Mouse (Mus musculus) embryonic fibroblast, embryonic 13.5 days (primary cell): ENCODE measurements around the gene Prep. TPM values are rescaled to one million over a fixed set of nuclear protein-coding genes. Genes with fewer than 3 reads are reported as not detected.
A peak's percentile ranks its signal among the peaks of the same experiment; 100 is the strongest.

Experiments
- H3K27ac ChIP-seq: 2 replicates; pipeline ENCODE4 v1.5.1; 2012; ENCODE audit warnings: low read length, control low read depth, inconsistent platforms; ENCODE audit not compliant: insufficient read depth
- H3K4me1 ChIP-seq: 2 replicates; pipeline ENCODE4 v1.6.1; 2011; ENCODE audit warnings: low read length; ENCODE audit not compliant: control insufficient read depth, insufficient read depth
- H3K4me3 ChIP-seq: 2 replicates; pipeline ENCODE4 v1.5.1; 2011; ENCODE audit warnings: mild to moderate bottlenecking, control low read depth, low read length; ENCODE audit not compliant: insufficient read depth
- CTCF ChIP-seq: IDR thresholded peaks from 2 replicates; pipeline ENCODE4 v1.5.1; 2011; ENCODE audit warnings: mild to moderate bottlenecking, control low read depth, low read length, moderate library complexity, borderline replicate concordance; ENCODE audit not compliant: insufficient read depth
- POLR2A ChIP-seq: IDR thresholded peaks from 2 replicates; pipeline ENCODE4 v1.6.1; 2011; ENCODE audit warnings: low read depth, mild to moderate bottlenecking, control low read depth, low read length, moderate library complexity
- polyA plus RNA-seq: library from polyadenylated mRNA; stranded (reverse); fragments of >200 nt; gene quantifications from 2 replicates; pipeline ENCODE4 v1.2.4, GENCODE M21; 2011; ENCODE audit warnings: low read depth; ENCODE audit not compliant: missing spikeins, insufficient read length

Gene Prep
- polyA plus RNA-seq, result 25.0 and 30.7 TPM in 2 replicates

DNA sequence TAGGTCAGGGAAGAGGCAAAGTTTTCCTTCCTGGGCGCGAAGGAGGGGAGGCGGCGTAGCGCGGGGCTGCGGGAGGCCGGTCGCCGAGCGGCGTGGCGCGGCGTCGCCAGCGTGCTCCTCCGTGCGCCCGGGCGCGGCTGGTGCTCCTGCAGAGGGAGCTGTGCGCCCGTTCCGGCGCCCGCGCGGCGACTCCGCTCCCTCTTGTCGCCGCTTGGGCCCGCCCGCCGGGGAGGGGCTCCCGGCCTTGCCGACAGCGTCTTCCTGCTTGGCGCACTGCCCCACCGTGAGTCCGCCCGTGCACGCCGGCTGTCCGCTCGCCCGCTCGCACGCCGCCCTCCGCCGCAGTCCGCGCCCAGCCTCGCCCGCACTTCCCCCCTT, at the start of gene Prep:
Prep (plus strand) TSS at position 273 of the 378 bp plus-strand sequence.
- H3K27ac ChIP-seq, result peak within 1 kb of the TSS; percentile 58
- peaks cover 6% of the 10 kb centered on the region; the same call in 1 of the 2 replicates for H3K4me1 ChIP-seq
- peak; percentile 84 for TF ChIP-seq POLR2A
- TF ChIP-seq CTCF, result peak; percentile 55
- peak within 1 kb of the TSS; percentile 89 for H3K4me3 ChIP-seq

- Histone ChIP-seq H3K27ac (no peak overlapping the region), H3K4me1 (no peaks in the 10 kb centered on the region), H3K4me3 (no peak overlapping the region)
- no peak for TF ChIP-seq POLR2A
- TF ChIP-seq CTCF, result no peak
These were observed 49.7 kb upstream of the Prep start for GRCm38 (mm10) chr10:45017352-45017751.

GRCm38 (mm10) chr10:45017851-45018250, 49.2 kb upstream of the Prep start:
- Histone ChIP-seq H3K27ac (no peak overlapping the region), H3K4me1 (no peaks in the 10 kb centered on the region), H3K4me3 (no peak overlapping the region)
- TF ChIP-seq CTCF (no peak), POLR2A (no peak)

- Histone ChIP-seq H3K4me3 (no peak overlapping the region), H3K27ac (no peak overlapping the region), H3K4me1 (no peaks in the 10 kb centered on the region)
- TF ChIP-seq CTCF (no peak), POLR2A (no peak)
These were observed 47.6 kb upstream of the Prep start for GRCm38 (mm10) chr10:45019418-45019817.

GRCm38 (mm10) chr10:45019849-45020248, 47.2 kb upstream of the Prep start:
- H3K4me1 ChIP-seq, result no peaks in the 10 kb centered on the region
- TF ChIP-seq POLR2A (no peak), CTCF (no peak)
- no peak overlapping the region for H3K4me3 ChIP-seq
- H3K27ac ChIP-seq, result no peak overlapping the region

DNA sequence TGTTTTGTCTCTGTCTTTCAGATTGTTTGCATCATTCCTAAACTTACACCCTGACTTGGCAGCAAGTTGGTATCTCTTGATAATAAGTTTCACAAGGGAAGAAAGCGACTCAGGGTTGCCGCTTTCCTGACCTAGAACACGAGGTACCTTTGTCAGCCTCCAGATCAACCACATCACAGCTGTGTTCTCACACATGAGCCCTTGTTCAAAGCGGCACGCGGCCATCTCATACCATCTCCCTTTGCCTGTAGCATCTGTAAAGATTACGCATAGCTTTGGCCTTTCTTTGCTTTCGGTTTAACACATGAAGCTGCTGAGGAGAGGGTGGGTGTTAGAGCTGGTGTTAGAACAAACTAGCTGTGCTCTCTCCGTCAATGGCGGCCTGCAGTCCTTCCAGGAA, 46.7 kb upstream of the Prep start:
- TF ChIP-seq POLR2A (no peak), CTCF (no peak)
- Histone ChIP-seq H3K4me1 (no peaks in the 10 kb centered on the region), H3K4me3 (no peak overlapping the region), H3K27ac (no peak overlapping the region)

GRCm38 (mm10) chr10:45025184-45025583, 41.8 kb upstream of the Prep start:
- H3K4me3 ChIP-seq, result no peak overlapping the region
- no peaks in the 10 kb centered on the region for H3K4me1 ChIP-seq
- H3K27ac ChIP-seq, result no peak overlapping the region
- TF ChIP-seq CTCF (no peak), POLR2A (no peak)

GRCm38 (mm10) chr10:45026935-45027334, 40.1 kb upstream of the Prep start:
- TF ChIP-seq CTCF (no peak), POLR2A (no peak)
- Histone ChIP-seq H3K4me3 (no peak overlapping the region), H3K27ac (no peak overlapping the region), H3K4me1 (no peaks in the 10 kb centered on the region)

GRCm38 (mm10) chr10:45045268-45045928, 21.6 kb upstream of the Prep start:
- Histone ChIP-seq H3K27ac (no peak overlapping the region), H3K4me3 (no peak overlapping the region), H3K4me1 (no peaks in the 10 kb centered on the region)
- TF ChIP-seq CTCF (peak; percentile 63; the same call in 1 of the 2 replicates), POLR2A (no peak)

DNA sequence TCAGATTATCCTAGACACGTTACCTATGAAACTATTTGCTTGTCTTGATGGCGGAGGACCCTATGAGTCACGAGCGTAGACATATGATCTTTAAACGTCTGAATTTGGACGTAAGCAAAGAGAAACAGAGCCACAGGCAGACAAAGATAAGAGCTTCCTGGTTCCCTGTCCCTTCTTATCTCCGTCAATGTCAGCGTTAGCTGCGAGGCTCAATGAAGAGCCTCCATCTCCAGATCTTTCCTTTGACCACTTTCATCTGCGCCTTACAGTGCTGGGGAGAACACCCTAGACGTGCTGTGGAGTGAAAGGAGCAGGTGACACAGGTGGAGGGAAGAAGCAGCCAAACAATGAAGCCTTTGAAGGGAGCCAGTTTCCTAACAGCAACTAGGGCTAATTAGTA, 18.8 kb upstream of the Prep start:
- no peak overlapping the region for H3K27ac ChIP-seq
- no peak overlapping the region for H3K4me3 ChIP-seq
- no peak for TF ChIP-seq CTCF
- TF ChIP-seq POLR2A, result no peak
- no peaks in the 10 kb centered on the region for H3K4me1 ChIP-seq

- Histone ChIP-seq H3K4me3 (no peak overlapping the region), H3K27ac (no peak overlapping the region), H3K4me1 (no peaks in the 10 kb centered on the region)
- TF ChIP-seq POLR2A (no peak), CTCF (no peak)
These were observed 18.4 kb upstream of the Prep start for GRCm38 (mm10) chr10:45048622-45049021.
